Mouse (Mus musculus) stomach, postnatal 0 days (tissue): ENCODE data around the gene Ak6.

Experiments used
- CTCF ChIP-seq: IDR thresholded peaks from 2 replicates; pipeline ENCODE4 v1.5.1; 2016; ENCODE audit warnings: antibody characterized with exemption, low read depth, mild to moderate bottlenecking, moderate library complexity
- EP300 ChIP-seq: optimal IDR thresholded peaks from 2 replicates; pipeline ENCODE3; 2016; ENCODE audit warnings: antibody characterized with exemption

GRCm38 (mm10) chr13:100603738-100604095, 47.1 kb upstream of the Ak6 start:
- no peak for TF ChIP-seq EP300
- TF ChIP-seq CTCF = no peak
